Mouse (Mus musculus): ENCODE data around the gene Ttll8. TPM values are rescaled to one million over a fixed set of nuclear protein-coding genes. Genes with fewer than 3 reads are reported as not detected.

The Ttll8 gene
- total RNA-seq, 4 experiments from 2014 or later = not detected

DNA sequence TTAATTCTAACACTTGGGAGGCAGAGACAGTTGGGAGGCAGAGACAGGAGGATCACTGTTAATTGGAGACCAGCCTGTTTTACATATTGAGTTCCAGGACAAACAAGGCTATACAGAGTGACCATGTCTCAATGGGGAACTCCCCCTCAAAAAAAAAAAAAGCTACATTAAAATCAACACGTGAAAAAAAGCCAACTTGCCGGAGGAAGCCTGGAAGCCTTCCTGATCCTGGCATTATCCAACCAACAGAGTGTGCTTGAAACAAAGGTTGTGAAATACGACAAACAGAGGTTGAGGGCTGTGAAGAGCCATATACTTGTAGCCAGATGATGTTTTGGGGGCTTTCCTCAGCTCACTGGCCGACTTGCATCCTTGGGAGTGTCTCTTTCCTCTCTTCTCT, 71.4 kb downstream of the Ttll8 start:
- DNase-seq (ENCODE audit: low spot score) = no peak

DNA sequence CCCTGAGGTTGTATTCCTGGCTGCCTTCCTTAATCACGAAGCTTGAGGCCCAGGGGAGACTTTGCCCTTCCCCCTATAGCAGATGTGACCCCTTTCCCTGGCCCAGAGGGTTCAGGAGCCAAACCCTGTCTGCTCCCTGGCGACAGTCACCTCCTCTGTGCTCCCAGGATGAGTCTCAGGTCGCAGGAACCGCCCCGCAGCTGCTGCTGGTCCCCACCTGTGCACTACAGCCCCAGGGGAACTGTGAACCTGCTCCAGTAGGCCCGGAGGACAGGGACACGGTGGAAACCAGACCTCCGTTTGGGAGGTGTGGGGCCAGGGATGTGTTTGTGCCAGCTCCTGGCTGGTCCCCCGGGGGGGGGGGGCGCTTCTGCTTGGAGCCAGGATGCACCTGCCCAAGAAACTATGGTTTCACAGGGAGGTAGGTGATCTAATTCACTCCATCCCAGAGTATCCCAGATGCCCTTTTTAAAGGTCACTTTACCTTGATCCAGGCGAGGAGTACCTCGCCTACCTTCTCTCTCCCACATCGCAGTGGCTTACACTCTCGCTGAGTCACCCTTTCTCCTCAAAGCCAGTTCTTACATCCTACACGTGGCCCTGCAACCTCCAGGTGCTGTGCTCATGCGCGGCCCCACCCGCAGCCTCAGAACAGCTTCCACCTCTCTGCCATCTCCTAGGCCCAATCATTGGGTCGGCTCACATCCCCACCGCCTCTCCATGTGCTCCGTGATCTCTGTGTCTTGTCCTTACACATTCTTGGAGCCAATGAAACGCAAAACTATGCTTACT, 72.8 kb downstream of the Ttll8 start:
- DNase-seq (ENCODE audit: low spot score) = no peak

- no peak for DNase-seq (ENCODE audit: low spot score)
These were observed 77.2 kb downstream of the Ttll8 start for GRCm38 (mm10) chr15:88877021-88877400.

- peak; percentile 76 for DNase-seq (ENCODE audit: low spot score)
These were observed 77.8 kb downstream of the Ttll8 start for GRCm38 (mm10) chr15:88876155-88877020.

- peak; percentile 69 for DNase-seq (ENCODE audit: low spot score)
These were observed 78.6 kb downstream of the Ttll8 start for GRCm38 (mm10) chr15:88875625-88876081.

DNA sequence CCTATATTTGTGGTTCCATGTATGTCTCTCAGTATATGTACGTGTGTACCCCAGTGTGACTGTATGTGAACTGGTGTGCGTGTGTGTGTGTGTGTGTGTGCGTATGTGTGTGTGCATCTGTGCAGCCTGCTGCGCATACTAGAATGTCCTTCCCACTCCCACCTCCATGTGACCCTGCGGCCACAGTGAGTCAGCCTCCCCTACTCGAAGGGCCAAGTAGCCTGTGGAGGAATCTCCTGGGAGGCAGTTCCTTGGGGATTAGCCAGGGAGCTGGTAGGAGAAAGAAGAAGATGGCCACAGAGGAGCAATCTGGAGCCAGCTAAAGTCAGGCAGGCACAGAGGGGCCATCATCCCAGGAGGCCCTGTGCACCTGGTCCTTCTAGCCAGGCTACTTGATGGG, 79.7 kb downstream of the Ttll8 start:
- no peak for DNase-seq (ENCODE audit: low spot score)

GRCm38 (mm10) chr15:88874061-88874460, 80.2 kb downstream of the Ttll8 start:
- no peak for DNase-seq (ENCODE audit: low spot score)

DNA sequence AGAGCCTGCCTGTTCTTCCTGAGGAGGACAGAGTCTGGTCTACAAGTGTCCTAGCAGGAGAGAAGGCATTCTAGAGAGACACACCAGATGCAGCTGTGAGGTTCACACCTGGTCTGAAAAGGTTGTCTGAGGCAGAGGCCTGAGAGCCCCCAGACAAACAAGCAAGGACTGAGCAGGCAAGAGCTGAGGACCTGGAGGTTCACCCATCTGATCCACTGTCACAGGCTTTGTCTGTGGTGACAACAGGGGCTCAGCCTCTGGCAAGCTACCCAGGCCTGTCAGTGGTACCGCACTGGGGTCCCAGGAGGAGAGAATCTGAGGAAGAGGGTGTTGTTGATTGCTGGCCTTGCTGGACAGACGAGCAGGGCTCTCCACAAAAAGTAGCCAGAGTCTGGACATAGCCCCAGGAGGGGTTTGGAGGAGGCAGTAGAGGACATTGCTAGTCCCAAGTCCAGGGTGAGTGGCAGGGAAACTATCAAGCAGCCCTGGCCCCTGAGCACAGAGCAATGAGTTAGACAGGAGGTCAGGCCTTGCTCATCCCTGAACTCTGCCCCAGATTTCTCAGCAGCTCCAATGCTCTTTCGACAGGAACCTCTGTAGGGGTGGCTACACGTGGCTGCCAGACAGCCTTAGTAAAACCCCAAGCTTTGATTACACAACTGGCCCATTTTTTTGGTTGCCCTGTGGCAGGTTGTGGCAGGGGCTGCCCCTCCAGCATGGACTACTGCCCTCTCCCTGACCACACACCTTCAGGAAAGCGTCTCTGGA, 83.6 kb downstream of the Ttll8 start:
- DNase-seq (ENCODE audit: low spot score) = no peak

DNA sequence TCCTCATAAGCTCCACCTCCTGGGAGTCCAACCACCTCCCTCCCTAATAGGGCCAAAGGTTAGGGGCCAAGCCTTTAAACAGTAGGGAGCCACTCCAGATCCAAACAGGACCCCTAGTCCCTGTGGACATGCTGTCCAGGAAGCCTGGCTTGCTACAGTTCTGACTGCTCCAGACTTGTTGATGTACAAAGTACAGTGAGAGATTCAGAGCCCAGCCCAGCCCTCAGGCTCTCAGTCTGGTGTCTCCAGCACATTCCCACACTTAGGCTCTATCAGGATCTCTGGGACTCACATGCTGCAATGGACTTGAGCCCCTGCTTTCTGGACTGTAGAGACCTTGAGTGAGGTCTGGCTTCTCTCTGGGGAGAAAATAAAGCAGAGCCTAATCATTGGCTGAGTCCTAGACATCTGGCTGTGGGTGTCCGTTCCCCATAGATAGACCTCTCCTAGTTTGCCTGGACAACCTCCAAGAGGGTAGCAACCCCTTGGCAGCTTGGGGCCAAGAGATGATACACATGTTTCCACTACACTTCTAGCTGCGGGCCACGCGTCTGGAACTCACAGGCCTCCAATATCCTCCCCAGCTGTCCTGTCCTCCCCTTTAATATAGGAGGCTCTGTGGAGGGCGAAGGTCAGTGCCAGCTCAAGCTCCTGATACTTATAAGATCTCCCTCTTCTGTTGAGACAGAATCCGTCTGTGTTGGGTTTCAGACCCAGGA, 86.0 kb downstream of the Ttll8 start:
- peak; percentile 83 for DNase-seq (ENCODE audit: low spot score)

- peak; percentile 91 for DNase-seq (ENCODE audit: low spot score)
These were observed 86.7 kb downstream of the Ttll8 start for GRCm38 (mm10) chr15:88867368-88868023.

DNA sequence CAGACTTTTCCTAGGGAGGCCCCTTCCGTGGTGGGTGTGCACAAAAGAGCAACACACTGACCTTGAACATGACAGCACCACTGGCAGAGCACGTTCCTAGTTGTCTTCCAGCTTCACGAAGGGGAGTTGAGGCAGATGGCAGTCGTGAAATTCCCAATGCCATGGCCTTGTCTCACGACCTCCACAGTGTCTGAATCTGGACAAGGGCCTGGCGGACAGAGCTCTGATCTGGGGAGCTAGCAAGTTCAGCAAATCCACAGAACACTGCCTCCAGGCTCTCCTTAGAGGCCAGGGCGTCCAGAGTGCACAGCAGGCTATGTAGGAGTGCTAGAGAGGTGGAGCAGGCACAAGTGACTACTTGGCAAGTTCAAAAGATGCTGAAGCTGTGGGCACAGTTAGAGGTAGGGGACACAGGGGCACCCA, 87.3 kb downstream of the Ttll8 start:
- DNase-seq (ENCODE audit: low spot score) = no peak

- no peak for DNase-seq (ENCODE audit: low spot score)
These were observed 88.1 kb downstream of the Ttll8 start for GRCm38 (mm10) chr15:88865888-88866695.

- DNase-seq (ENCODE audit: low spot score) = no peak
These were observed 89.2 kb downstream of the Ttll8 start for GRCm38 (mm10) chr15:88865061-88865460.

DNA sequence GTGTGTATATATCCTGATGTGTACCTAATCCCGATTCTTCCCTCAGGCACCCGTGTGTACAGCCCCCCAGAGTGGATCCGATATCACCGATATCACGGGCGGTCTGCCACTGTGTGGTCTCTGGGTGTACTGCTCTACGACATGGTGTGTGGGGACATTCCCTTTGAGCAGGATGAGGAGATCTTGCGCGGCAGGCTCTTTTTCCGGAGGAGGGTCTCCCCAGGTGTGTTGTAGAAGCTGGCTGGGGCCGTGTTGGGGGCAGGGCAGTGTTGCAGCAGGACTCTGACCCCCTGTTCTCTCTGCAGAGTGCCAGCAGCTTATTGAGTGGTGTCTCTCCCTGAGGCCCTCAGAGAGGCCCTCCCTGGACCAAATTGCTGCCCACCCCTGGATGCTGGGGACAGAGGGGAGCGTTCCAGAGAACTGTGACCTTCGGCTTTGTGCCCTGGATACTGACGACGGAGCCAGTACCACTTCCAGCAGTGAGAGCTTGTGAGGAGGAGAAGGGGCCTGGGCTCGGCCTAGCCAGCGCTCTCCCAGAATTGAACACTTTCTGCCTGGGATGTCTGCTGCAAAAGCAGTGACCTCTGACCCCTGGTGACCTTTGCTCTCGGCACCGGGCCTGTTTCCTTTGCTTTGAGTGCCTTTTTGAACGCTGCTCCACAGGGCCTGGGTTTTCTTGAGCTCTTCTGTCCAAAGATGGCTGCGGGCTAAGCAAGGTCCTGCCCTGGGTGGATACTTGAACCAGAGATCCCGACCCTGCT, 89.8 kb downstream of the Ttll8 start:
- DNase-seq (ENCODE audit: low spot score) = peak; percentile 46

DNA sequence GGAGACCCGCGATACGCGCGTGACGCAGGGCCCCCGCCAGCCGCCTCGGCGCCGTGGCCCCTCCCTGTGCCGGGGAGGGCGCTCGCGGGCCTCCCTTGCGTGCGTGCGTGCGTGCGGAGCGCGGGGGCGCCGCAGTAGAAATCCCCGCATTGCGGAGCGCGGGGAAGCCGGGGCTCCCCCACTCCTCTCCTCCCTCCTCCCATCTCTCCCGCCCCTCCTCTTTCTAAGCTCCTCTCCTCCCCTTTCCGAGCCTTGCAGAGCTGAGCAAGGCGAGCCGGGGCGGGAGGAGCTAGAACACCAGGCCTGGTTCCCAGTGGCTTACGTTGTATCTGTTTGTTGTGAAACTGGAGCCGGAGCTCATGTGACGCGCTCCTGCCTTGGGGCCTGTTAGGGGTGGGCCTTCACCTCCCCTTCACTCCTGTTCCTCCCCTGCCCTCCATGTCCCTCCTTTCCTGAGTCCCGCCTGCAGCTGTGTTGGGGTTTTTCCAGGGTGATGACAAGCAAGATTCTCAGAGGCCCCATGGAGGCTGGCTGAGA, 90.5 kb downstream of the Ttll8 start:
- DNase-seq (ENCODE audit: low spot score) = peak; percentile 94

- DNase-seq (ENCODE audit: low spot score) = no peak
These were observed 91.1 kb downstream of the Ttll8 start for GRCm38 (mm10) chr15:88862881-88863694.

- peak; percentile 97 for DNase-seq (ENCODE audit: low spot score)
These were observed 92.2 kb downstream of the Ttll8 start, which contains the start of gene Pim3 for GRCm38 (mm10) chr15:88861772-88862622. Gene Pim3, plus strand, starts transcription at chr15:88862186.
